Mouse (Mus musculus) lung, postnatal 36 days (tissue): ENCODE measurements around the gene Dnaaf3.

Experiments used
- DNase-seq: peaks from one replicate; pipeline ENCODE4 v3.0.0; 2022; ENCODE audit warnings: mixed read lengths

Dnaaf3 gene

DNA sequence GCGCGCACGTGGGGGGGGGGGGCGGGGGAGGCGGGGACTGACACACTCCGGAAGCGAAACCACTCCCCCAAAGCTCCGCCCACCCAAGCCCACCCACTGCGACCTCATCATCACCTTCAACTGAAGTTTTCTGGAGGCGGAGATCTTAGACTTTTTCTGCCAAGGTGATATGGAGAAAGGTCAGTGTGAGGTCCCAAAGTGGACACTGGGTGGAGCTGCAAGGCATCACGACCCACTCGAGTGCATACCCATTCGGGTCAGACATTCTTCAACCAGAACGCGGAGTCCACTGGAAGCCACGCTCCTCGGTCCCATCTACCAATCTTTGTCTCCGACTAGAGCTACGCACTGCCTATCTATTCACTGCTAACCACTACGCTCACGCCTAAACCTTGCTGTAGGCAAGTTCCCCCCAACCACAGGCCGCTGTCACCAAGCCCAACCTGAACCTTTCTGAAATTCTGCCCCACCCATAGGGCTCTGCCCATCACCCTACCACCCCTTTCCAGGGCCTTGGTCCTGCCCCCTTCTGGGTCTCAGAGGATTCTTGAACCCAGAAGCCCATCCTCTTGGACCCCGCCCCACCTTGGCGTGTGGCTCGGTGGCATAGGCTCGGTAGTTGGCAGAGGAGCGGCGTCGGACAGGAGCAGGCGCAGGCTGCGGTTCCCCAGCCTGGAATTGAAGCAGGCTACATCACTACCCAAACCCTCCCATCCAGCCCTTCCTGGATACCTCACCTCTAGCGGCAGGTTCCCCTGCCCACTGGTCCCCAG is 10.8 kb downstream of the Dnaaf3 start:
- DNase-seq: no peak

DNA sequence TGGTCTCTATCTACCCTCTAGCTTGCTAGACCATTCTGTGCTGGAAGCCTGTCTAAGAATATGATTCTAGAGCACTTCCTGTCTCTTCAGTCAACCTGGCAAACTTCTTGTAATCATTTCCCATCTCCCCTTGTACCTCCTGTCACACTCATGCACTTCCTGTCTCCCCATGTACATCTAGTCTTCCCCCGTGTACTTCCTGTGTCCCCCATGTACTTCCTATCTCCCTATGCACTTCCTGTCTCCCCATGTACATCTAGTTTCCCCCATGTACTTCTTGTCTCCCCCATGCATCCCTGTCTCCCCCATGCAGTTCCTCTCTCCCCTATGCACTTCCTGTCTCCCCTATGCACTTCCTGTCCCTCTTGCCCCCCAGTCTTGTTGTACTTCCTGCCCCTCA is 13.8 kb downstream of the Dnaaf3 start:
- DNase-seq: no peak

DNA sequence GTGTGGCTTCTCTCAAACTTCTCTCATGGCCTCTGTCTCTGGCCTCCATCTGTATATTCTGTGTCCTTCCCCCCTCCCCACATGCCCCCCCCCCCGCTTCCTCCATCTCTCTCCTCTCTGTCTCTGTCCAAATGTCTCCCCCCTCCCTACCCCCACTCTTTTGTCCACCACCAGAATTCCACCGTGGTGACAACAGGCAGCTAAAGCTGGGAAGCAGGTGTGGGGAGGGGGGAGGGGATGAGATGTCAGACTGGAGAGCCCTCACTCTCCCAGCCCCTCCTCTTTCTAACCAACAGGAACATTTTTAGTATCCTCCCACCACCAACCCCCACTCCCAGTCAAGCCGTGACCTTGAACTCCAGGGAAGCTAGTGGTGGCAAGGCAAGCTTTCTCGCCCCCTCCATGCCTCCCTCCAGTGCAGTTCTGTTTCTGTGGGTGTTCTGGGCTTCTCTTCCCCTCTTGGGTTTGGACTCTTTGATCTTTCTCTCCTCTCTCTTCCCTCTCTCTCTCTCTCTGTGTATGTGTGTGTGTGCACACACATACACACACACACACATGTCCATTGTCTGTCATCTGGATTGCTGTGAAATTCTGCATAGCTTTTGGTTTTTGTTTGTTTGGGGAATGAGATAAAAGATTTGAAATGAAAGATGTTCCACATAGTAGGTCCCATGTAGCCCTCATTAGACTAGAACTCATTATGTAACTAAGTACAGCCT is 15.8 kb downstream of the Dnaaf3 start, which contains the start of gene Tnnt1:
Gene Tnnt1, minus strand, starts transcription at position 51 of the 719 bp plus-strand sequence.
- DNase-seq: no peak

DNA sequence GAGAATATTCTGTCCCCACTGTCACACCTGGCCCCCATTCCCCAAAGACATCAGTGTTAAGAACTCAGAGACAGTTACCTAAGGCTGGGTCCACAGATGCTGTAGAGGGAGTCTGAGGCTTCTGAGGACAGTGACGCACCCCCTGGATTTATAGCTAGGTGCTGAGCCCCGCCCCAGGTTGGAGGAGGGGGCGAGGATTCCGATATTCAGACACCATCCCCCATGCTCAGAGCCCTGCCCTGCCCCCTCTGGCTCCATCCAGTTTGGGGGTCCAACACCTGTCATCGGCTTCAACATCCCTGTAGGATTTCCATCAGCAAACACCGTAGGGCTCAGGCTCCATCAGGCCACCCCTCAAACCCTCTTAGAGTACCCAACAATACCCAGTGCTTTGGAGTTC is 16.4 kb downstream of the Dnaaf3 start:
- no peak for DNase-seq

DNA sequence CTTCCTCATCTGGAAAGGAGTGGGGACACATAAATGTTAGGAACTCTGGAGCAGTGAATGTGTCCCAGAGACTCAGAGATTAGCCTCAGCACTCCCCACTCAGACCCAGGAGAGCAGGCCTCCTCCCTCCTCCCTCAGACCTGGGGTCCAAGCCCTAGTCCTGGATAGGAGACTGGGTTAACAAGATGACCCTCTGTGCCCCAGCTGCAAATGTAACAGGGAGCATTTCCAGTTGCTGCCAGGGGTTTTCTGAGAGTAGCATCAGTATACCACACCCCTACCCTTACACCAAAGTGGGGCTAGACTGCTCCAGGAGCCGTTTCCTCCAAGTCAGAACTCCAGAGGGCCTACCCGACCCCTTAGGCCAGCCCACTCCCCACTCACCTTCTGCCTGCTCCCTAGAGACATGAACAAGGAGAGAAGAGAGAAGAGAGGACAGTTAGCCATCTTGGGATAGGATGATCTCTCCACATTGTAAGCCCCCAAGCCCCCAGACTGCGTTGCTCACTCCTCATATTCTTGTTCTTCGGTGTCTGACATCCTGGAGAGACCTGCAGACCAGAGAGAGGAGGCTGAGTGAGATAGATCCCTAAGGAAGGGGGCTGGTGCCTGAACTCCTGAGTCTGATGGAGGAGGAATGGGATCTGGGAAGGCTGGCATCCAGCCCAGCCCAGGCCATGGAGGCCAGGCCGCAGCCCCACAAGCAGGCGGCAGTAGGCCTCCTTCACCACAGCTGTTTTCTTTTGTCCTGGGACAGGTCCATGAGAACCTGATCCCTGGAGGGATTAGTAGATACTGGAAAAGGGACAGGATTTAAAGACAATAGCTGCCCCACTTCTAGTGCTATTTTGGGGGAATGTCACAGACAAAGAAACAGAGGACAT is 18.2 kb downstream of the Dnaaf3 start:
- DNase-seq: no peak

DNA sequence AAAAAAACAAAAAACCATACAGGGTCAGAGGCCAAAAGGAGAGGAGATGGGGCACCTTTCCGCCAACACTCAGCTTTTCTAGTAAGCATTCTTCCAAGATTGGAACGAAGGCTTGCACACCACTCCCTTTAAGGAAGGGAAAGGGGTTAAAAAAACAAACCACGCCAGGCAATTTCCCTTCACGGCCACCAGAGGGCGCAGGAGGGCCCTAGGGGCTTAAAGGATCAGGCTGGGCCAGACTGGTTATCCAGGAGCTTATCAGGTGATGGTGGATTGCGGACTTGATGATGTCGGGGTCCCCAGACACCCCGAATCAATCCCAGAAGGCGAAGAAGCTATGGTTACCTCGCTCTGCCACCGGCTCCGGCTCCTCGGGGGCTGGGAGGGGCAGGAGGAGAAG is 19.0 kb downstream of the Dnaaf3 start:
- DNase-seq: peak; percentile 50

DNA sequence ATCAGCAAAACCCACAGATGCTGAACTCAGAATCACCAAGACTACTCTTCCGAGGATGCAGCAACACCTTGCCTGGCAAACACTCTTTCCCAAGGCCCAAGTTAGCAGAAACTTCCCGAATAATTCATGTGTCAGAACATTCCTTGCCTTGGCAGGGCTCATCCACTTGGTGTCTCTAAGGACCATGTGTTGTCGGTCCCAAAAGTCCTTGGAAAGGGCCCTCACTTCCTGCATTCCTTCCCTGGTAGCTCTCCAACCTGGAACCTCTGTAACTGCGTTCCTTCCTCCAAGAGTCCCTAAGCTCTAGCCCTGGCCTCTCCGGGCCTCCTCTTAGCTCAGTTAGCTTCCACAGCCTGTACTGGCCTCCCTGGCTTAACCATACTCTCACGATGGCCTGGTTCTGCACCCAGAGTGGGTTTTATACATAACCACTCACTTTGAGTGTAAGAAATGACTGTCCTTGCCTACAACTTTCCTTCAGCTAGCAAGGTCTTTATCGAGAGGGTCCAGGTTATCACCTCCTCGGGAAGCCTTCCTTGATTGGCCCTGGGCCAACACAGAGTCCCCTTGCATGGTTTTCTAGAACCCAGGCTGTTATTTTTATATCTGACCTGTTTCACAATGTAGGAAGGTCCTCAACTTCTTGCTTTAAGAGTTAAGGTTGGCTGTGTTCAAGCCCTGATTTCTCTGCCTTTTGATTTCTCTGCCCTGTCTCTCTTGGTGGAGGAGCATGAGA is 20.6 kb downstream of the Dnaaf3 start:
- peak; percentile 50 for DNase-seq

DNA sequence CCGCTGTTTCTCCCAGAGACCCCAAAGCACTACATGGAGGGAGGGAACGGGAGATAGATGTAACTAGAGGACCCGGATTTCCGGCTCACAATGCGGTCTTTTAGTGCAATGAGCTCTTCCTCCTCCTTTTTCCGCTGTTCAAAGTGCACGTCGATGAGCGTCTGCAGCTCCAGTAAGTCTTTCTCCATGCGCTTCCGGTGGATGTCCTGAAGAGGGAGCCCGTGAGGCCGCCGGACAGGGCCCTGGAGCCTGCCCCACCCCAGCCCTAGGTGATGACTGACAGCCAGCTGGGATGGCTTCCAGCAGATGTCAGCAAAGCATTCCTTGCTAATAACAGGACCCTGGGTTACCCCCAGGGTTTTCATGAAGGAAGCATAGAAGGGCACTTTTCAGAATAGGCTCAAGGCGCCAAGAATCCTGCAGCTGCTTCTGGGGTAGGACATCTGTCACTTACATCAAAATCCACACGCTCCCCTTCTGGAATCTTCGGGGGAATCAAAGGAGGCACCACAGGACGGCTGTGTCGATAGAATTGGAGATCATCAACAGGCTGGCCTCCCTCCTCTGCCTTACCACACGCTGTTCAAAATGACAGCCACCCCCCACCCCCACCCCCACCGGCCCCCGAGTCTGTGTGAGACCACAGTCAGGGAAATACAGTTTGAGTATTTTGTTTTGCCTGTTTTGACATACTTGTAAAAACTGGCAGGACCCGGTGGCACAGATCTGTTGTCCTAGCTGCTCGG is 22.2 kb downstream of the Dnaaf3 start:
- peak; percentile 86 for DNase-seq

DNA sequence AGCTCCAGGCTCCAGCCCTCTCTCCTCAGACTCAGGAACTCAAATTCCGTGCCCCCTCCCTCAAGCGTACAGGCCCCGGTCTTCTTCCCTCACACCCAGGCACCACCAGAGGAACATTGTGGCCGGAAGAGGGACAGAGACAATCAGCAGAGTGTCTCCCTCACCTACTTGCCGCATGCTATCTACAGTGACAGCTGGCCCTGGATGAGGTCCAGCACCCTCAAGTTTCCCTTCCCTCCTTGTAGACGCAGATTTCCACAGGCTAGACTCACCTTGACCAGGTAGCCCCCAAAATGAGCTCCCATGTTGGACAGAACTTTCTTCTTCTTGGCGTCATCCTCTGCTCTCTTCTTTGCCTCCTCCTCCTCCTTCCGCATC is 23.5 kb downstream of the Dnaaf3 start:
- DNase-seq: no peak

DNA sequence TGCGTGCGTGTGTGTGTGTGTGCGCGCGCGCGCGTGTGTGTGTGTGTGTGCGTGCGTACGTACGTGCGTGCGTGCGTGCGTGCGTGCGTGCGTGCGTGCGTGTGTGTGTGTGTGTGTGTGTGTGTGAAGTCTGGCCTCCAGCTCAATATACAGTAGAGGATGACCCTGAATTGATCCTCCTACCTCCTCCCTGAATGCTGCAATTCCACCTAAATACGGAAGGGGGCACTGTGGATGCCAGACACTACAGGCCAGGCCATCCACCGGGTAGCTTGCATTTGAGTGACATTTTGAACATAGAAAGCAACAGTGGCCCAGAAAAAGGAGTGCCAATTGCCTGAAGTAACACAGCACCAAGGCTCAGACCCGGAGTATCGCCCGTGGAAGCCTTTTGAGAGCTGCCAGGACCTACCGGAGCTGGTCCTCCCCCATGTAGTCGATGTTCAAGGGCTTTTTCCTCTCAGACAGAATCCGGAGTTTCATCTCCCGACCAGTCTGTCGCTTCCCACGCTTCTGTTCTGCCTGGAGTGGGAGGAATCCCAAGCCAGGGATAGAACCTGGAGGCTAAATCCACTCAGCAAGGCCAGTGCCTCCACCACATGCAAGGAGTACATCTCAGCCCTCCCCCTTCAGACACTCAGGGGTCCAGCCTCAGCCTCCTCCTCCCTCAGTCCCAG is 24.1 kb downstream of the Dnaaf3 start:
- no peak for DNase-seq

DNA sequence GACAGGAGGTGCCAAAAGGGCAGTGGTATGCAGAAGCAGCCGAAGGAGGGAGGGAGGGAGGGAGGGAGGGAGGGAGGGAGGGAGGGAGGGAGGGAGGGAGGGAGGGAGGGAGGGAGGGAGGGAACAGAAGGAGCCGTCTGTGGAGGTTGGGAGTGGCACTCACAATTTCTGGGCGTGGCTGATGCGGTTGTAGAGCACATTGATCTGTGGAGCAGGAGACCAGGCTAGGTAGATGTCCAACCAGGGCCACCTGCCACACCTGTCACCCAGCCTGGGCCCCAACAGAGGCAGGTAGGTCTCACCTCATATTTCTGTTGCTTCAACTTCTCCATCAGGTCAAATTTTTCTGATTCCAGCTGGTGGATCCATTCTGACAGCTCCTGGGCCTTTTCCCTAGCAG is 25.0 kb downstream of the Dnaaf3 start:
- DNase-seq: no peak

DNA sequence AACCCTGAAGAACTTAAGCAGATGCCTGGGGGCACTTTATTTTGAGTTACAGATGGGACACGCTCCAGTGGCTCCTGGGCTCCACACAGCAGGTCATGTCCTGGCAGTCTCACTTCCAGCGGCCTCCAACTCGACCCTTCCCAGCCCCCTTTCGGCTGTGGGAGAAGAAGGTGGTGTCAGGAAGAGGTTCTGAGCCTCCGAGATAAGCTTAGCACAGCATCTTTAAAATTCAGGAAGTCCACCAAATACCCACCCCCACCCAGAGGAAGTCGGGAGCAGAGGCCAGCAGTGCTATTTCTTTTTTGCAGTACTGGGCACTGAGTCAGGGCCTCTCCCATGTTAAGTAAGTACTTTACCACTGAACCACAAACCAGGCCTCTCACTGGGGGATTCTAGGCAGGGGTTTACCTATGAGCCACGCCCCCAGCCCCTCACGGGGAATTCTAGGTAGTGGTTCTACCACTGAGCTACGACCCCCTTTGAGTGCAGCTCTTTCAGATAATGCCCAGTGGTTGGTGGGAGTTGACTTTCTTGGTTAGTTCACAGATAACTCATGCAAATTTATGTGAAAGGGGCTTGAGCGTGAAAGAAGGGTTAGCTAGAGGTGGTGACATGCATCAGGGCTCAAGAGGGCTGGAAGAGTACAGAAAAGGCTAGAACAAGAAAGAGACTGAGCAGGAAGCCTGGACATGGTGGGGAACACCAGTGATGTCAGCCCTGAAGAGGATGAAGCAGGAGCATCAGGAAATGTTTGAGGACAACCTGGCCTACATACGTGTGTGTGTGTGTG is 27.4 kb downstream of the Dnaaf3 start:
- DNase-seq: peak; percentile 29

DNA sequence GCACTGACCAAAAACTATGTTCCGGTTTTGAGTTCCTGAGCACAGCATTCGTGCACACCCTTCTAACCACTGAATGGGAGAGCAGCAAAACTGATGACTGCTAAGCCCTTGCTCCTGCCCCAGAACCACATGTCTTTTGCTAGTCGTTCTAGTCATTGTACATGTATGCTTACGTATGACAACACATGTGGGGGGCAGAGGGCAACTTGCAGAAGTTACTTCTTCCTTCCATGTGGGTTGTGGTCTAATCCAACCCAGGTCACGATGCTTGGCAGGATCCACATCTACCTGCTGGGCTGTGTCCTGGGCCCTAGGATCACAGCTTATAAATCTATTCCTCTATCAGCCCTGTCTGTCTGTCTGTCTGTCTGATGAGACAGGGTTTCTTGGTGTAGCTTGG is 28.4 kb downstream of the Dnaaf3 start:
- no peak for DNase-seq

DNA sequence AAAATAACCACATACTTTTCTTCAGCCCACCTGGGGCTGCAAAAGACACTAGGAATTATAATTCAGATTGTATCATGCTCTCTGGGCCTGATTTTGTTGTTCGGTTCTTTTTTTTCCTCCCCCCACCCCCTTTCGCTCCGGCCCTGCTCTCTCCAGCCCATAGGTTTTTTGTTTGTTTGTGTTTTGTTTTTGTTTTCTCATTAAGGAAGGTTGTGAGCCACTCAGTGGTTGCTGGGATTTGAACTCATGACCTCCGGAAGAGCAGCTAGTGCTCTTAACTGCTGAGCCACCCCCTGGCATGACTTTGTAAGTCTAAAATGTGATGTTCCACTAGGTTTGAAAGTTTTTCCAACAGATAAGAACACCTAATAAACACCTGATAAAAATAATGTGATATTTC is 29.2 kb downstream of the Dnaaf3 start:
- no peak for DNase-seq

DNA sequence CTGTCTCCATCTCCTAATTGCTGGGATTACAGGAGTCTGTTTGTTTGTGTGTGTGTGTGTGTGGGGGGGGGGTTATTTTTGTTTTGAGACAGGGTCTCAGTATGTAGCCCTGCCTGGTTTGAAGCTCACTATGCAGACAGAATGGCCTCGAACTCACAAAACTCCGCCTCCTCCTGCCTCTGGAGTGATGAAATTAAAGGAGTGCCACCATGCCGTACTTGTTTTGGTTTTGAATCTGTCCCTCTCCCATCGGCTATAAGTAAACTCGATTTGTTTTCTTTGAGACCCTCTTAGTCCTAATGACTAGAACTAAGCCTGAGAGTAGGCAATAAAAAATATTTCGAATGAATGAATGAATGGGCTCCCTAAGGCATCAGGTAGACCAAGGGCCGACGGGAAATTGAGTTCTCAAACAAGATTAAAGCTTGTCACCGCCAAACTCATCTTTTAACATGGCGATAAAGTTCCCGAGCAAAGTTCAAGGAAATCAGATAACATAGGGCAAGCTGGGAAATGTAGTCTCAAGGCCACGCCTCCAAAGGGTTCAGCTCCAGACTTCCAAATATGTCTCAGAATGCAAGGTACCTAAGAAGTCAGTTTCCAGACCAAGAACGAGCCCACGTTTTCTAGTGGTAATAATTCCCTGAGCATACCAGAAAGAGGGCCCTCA is 29.7 kb downstream of the Dnaaf3 start:
- peak; percentile 83 for DNase-seq

DNA sequence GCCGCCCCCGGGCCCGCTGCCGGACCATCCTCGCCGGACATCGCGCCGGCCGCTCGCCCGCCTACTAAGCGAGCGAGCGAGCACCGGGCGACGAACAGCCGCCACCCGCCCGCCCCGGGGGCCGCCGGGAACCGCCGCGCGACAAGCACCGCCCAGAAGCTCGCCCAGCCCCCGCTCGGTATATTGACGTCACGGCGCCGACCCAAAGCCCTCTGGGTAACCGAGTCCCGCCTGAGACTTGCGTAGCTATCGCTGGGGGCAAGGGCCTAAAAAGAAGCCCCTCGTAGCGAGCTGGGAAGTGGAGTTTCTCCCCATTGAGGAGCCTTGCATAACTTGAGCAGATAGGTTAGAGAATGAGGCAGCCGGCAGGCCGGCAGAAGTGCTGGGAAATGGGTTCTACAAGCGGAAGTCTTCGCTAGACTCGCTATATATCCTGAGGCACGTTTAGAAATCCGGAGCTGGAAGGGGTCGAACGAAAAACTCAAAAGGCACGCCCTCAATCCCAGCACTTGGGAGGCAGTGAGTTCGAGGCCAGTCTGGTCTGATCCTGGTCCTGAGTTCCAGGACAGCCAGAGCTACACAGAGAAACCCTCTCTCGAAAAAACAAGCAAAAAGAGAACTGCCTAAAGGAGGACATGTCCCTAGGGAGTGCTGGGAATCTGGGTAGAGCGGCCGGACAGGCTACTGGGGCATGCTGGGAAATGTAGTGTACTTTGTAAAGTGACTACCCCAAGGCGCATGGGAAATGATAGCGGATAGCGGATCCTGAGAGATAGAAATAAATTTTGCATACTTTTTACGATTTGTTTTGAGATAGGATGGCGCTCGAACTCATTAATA is 30.5 kb downstream of the Dnaaf3 start, which contains the start of gene Ppp1r12c:
Gene Ppp1r12c, minus strand, starts transcription at position 123 of the 840 bp plus-strand sequence.
- peak; percentile 96 for DNase-seq

DNA sequence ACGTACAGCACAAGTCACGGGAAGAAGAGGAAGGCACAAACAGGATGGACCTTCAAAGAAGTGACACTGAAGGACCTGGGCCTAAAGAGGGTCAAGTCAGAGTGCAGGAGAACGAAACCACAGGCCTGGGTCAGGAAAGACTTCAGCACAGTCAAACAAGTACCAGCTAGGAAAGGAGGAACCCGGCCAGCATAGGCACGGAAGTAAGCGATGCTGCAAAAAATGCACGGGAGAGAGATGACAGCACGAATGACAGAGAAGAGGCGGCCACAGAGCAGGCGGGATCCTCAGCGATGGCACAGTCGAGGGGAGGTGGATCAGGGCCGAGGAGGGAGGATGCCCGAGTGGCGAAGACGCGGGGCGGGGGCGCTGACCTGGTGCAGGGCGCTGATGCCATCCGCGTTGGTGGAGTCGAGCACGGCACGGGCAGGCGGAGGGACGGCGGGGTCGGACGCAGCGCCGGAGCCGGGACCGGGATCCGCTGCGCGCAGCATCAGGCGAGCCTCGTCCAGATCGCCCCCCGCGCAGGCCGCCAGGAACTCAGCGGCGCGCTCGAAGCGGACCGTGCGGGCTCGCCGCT is 31.3 kb downstream of the Dnaaf3 start:
- DNase-seq: peak; percentile 54

DNA sequence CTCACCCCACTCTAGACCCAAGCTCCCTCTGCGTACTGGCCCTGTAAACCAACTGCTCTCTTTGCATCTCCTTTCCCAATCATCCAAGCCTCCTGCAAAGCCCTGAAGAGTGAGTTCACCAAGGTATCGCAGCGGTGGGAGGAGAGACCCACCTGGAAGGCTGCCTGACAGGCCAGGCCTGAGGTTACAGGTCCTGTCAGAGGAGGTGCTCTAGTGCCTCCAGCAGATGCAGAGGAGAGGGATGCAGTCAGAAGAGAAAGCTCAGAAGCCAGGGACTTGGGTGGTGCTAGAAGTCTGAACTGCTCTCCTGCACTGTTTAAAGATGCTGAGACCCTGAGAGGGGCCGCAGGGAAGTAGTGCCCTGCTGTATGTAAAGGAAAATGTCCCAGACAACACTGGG is 33.2 kb downstream of the Dnaaf3 start:
- DNase-seq: no peak
